Mouse (Mus musculus) liver, postnatal 0 days (tissue): ENCODE results near the gene Dnlz. TPM values are rescaled to one million over a fixed set of nuclear protein-coding genes. Genes with fewer than 3 reads are reported as not detected.

Experiments used
- ATAC-seq: fragments of 200-750 bp; cut with Nextera tagmentation; 2 replicates; pipeline ENCODE4 v1.8.0; 2017; ENCODE audit warnings: mild to moderate bottlenecking, moderate library complexity
- DNase-seq: peaks from one replicate; pipeline ENCODE4 v3.0.0-alpha.2; 2016
- H3K27ac ChIP-seq: fragments of 300-500 bp; sonication (generic); 2 replicates; pipeline ENCODE4 v1.5.1; 2014; ENCODE audit warnings: antibody characterized with exemption, moderate library complexity, mild to moderate bottlenecking, low read depth
- H3K27me3 ChIP-seq: fragments of 300-500 bp; sonication (generic); 2 replicates; pipeline ENCODE4 v1.6.1; 2014; ENCODE audit warnings: low read length, control low read depth, mixed read lengths; ENCODE audit not compliant: insufficient read depth
- H3K36me3 ChIP-seq: fragments of 300-500 bp; sonication (generic); replicated peaks from 2 replicates; pipeline ENCODE4 v1.6.1; 2014; ENCODE audit warnings: mild to moderate bottlenecking, control low read depth, low read length, moderate library complexity, mixed read lengths; ENCODE audit not compliant: insufficient read depth
- H3K4me1 ChIP-seq: fragments of 300-500 bp; sonication (generic); 2 replicates; pipeline ENCODE4 v1.6.1; 2014; ENCODE audit warnings: antibody characterized with exemption, mild to moderate bottlenecking, control low read depth; ENCODE audit not compliant: insufficient read depth
- H3K4me2 ChIP-seq: fragments of 300-500 bp; sonication (generic); 2 replicates; pipeline ENCODE4 v1.6.1; 2014; ENCODE audit warnings: low read depth, mild to moderate bottlenecking, low read length, moderate library complexity, mixed read lengths
- H3K4me3 ChIP-seq: fragments of 300-500 bp; sonication (generic); 2 replicates; pipeline ENCODE4 v1.5.1; 2014; ENCODE audit warnings: low read depth, low read length
- H3K9ac ChIP-seq: fragments of 300-500 bp; sonication (generic); replicated peaks from 2 replicates; pipeline ENCODE4 v1.6.1; 2014; ENCODE audit warnings: mild to moderate bottlenecking, moderate library complexity
- H3K9me3 ChIP-seq: fragments of 300-500 bp; sonication (generic); 2 replicates; pipeline ENCODE4 v1.6.1; 2016; ENCODE audit warnings: mild to moderate bottlenecking, control low read depth, low read length, mixed read lengths
- CTCF ChIP-seq: sonication (generic); IDR thresholded peaks from 2 replicates; pipeline ENCODE4 v1.5.1; 2016; ENCODE audit warnings: antibody characterized with exemption, low read depth
- EP300 ChIP-seq: IDR thresholded peaks from 2 replicates; pipeline ENCODE4 v1.6.1; 2016; ENCODE audit warnings: antibody characterized with exemption, low read depth, mild to moderate bottlenecking
- WGBS: fragments of 180-500 bp; shearing (Covaris S2); extraction: QIAGEN DNeasy Blood & Tissue Kit; methylation state at CpG from one replicate; pipeline ENCODE4 v1.1.7; 2014; ENCODE audit not compliant: insufficient replicate concordance; 5-methylcytosine and 5-hydroxymethylcytosine counted together
- polyA plus RNA-seq: library from polyadenylated mRNA; unstranded; fragments of >200 nt; fragmentation: Nextera tagmentation; extraction: Ambion mirVana; gene quantifications from 2 replicates; pipeline ENCODE4 v1.2.1, GENCODE M21; 2015

Dnlz gene
- polyA plus RNA-seq, 1 experiment from 2014 or later = 7.5 TPM

- Histone ChIP-seq H3K4me3 (no peak overlapping the region), H3K4me1 (peaks cover 7% of the 10 kb centered on the region), H3K9ac (no peak overlapping the region), H3K27me3 (no peaks in the 10 kb centered on the region), H3K4me2 (no peak overlapping the region), H3K27ac (peak overlapping the region; percentile 29; the same call in 1 of the 2 replicates), H3K9me3 (no peaks in the 10 kb centered on the region), H3K36me3 (no peaks in the 10 kb centered on the region; the same call in 1 of the 2 replicates)
- 86% methylated on average over 2 of the region's 2 CpGs for WGBS
- ATAC-seq (0 out of 2 replicates have a peak, but pooled peaks have one; percentile 14), DNase-seq (no peak)
- TF ChIP-seq EP300 = no peak
- no peak for TF ChIP-seq CTCF
Measured at GRCm38 (mm10) chr2:26341510-26341981, 10.4 kb downstream of the Dnlz start.

DNA sequence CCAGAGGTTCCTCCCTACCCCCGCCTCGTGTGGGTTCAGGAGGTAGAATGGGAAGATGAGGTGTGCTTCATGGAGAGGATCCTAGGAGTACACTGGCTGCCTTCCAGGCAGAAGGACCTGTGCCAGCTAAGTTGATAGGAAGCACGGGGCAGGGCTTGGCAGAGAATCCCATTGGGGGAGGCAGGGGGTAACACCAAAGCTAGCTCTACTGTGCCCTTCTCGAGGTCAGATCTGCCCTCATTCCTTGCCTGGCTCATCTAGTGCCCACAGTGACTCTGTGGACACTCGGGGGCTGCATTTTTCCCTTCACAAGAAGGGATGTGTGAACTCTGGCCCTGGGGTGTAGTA lies 12.7 kb downstream of the Dnlz start:
- ATAC-seq (no peak), DNase-seq (no peak)
- H3K36me3 ChIP-seq = no peaks in the 10 kb centered on the region; the same call in 1 of the 2 replicates
- peaks cover 7% of the 10 kb centered on the region for H3K4me1 ChIP-seq
- H3K27me3 ChIP-seq = no peaks in the 10 kb centered on the region
- H3K9ac ChIP-seq = no peak overlapping the region
- TF ChIP-seq CTCF = no peak
- TF ChIP-seq EP300 = no peak
- H3K27ac ChIP-seq = no peak overlapping the region
- no peak overlapping the region for H3K4me2 ChIP-seq
- H3K4me3 ChIP-seq = no peak overlapping the region
- WGBS = 65% methylated on average over 5 of the region's 5 CpGs
- H3K9me3 ChIP-seq = no peaks in the 10 kb centered on the region

DNA sequence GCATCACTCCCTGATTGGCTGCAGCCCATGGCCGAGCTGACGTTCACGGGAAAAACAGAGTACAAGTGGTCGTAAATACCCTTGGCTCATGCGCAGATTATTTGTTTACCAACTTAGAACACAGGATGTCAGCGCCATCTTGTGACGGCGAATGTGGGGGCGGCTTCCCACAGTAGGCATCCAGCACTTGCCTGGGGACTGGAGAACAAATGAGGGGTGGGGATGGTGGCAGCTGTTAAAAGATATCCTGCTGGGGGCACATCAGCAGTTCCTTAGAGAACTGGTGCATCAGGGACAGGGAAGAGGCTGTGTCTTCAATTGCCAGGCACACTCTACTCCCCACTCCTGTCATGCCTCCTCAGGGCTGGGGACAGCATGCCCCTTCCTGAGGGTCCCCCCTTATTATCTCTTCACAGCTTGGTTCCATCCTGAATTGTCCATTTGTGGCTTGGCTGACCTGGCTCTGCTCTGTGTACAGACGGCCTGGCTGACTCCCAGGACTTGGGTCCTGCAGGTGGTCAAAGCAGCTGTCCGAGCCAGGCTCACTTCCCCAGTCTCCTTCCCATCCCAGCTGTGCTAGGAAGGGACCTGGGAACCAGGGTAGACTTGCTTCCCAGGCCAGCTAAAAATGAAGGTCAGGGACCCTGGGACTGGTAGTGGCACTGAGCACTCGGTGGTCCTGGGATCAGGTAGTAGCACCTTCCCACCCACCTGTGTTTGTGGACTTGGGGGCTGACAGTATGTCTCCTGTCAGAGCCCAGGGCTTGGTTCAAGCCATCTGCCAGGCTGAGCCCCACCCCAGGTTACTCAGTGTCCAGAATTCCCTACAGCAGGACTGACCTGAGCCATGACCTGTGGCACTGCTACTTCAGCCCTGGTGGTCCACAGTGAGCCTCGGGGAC lies 13.4 kb downstream of the Dnlz start:
- no peak overlapping the region for H3K4me3 ChIP-seq
- no peak for ATAC-seq
- no peak overlapping the region for H3K9ac ChIP-seq
- H3K9me3 ChIP-seq = no peaks in the 10 kb centered on the region
- H3K27ac ChIP-seq = no peak overlapping the region
- H3K4me1 ChIP-seq = peaks cover 7% of the 10 kb centered on the region
- no peak for TF ChIP-seq EP300
- TF ChIP-seq CTCF = no peak
- H3K36me3 ChIP-seq = no peaks in the 10 kb centered on the region; the same call in 1 of the 2 replicates
- no peak for DNase-seq
- H3K27me3 ChIP-seq = no peaks in the 10 kb centered on the region
- WGBS = 80% methylated on average over 8 of the region's 13 CpGs
- H3K4me2 ChIP-seq = no peak overlapping the region

GRCm38 (mm10) chr2:26330702-26331101 lies 21.2 kb downstream of the Dnlz start:
- Histone ChIP-seq H3K4me3 (no peak overlapping the region), H3K9ac (no peak overlapping the region), H3K27ac (no peak overlapping the region), H3K36me3 (peaks cover 3% of the 10 kb centered on the region), H3K4me2 (no peak overlapping the region), H3K27me3 (no peaks in the 10 kb centered on the region), H3K9me3 (no peaks in the 10 kb centered on the region), H3K4me1 (no peaks in the 10 kb centered on the region)
- ATAC-seq = no peak
- WGBS = 64% methylated on average over 6 of the region's 6 CpGs
- no peak for DNase-seq
- no peak for TF ChIP-seq EP300
- TF ChIP-seq CTCF = no peak

DNA sequence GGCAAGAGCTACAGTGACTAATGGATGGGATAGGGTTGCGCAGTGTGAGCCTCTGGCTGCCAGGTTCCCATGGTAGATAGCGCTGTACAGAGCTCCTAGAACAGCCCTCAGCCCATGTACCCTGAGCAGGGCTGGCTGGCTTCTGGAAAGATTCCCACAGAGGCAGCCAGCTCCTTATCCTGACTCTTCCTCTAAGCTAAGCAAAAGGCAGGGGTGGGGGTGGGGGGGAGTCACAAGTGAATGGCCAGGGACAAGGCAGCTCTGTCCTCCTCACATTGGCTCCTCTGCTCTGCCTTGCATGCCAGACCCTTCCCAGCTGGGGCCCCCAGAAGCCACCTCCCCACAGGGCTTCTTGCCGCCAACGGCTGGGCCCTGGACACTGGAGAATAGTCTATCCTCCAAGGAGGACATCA lies 21.8 kb downstream of the Dnlz start:
- Histone ChIP-seq H3K9ac (no peak overlapping the region), H3K36me3 (peaks cover 3% of the 10 kb centered on the region), H3K9me3 (no peaks in the 10 kb centered on the region), H3K27me3 (no peaks in the 10 kb centered on the region), H3K27ac (no peak overlapping the region), H3K4me3 (no peak overlapping the region), H3K4me2 (no peak overlapping the region), H3K4me1 (no peaks in the 10 kb centered on the region)
- DNase-seq (no peak), ATAC-seq (no peak)
- WGBS = 78% methylated on average over 4 of the region's 4 CpGs
- no peak for TF ChIP-seq EP300
- no peak for TF ChIP-seq CTCF

GRCm38 (mm10) chr2:26329402-26329801 lies 22.5 kb downstream of the Dnlz start:
- H3K27ac ChIP-seq = no peak overlapping the region
- TF ChIP-seq CTCF (no peak), EP300 (no peak)
- no peak overlapping the region for H3K9ac ChIP-seq
- H3K4me1 ChIP-seq = no peaks in the 10 kb centered on the region
- no peak overlapping the region for H3K4me2 ChIP-seq
- no peak for DNase-seq
- peaks cover 3% of the 10 kb centered on the region for H3K36me3 ChIP-seq
- no peaks in the 10 kb centered on the region for H3K9me3 ChIP-seq
- no peak overlapping the region for H3K4me3 ChIP-seq
- H3K27me3 ChIP-seq = no peaks in the 10 kb centered on the region
- WGBS = 73% methylated on average over 8 of the region's 8 CpGs
- ATAC-seq = peak; percentile 12; the same call in 1 of the 2 replicates
